Mouse (Mus musculus) megakaryocyte, embryonic 14.5 days (primary cell): Measurements from ENCODE around the gene Gm20388.

Experiments
- FLI1 ChIP-seq: IDR thresholded peaks from 2 replicates; pipeline ENCODE4 v1.6.1; 2012; ENCODE audit warnings: low read length, inconsistent platforms, mixed read lengths
- GATA1 ChIP-seq: IDR thresholded peaks from 3 replicates; pipeline ENCODE4 v1.6.1; 2012; ENCODE audit warnings: mixed read lengths, low read length, inconsistent platforms, borderline replicate concordance

DNA sequence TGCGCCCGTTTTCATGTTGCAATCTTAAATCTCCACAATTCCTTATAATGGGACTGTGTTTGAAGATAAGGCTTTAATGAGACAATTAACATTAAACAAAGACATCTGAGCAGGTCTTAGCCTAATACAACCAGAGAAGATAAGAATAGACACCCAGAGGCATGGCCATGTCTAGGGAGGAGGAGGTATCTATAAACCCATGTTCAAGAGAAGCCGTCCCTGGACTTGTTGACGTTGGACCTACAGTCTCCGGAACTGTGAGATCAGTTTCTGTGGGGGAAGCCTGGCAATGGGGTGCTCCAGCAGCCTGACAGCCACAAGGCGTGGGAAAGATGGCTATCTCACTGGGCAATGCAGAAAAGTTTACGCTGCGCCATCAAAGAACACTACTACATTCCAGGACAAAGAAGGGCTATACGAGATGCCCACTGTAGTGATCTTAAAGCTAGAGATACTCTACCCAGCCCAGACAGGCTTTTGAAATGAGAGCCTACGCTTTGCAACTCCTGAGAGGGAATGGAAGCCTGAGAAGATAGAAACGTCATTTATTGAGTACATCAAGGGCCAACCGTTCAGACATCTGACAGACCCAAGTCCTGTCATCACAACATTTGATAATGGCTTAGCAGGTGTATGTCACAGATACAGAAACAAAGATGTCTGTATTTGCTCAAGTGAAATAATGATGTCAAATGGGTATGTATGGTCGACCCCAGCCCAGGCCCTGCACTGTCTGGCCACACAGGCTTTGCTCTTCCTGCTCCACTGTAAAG lies 4079.8 kb downstream of the Gm20388 start:
- TF ChIP-seq GATA1 = no peak
- TF ChIP-seq FLI1 = no peak
